Mouse (Mus musculus) heart, postnatal 25 days (tissue): ENCODE measurements around the gene Scd2. TPM values are rescaled to one million over a fixed set of nuclear protein-coding genes. Genes with fewer than 3 reads are reported as not detected.
A peak's percentile ranks its signal among the peaks of the same experiment; 100 is the strongest.

Experiments used
- DNase-seq: peaks from one replicate; pipeline ENCODE4 v3.0.0; 2022; ENCODE audit warnings: low spot score
- intact Hi-C: fragments of 180-260 bp; cut with DNase I; formaldehyde crosslinking; loops from one replicate; pipeline ENCODE4 v1.15.1; 2025
- total RNA-seq, 2 experiments: library from RNA; stranded (reverse); gene quantifications; 2 replicates each; pipeline ENCODE4 v1.2.3; 2021

The Scd2 gene
- total RNA-seq, 2 experiments from 2014 or later = 12.5 to 13.1 TPM

GRCm38 (mm10) chr19:44293769-44294551, 486 bp downstream of the Scd2 start:
- intact Hi-C loops = loop anchor here (2.0 to 10.0 kb wide), 2 partner anchors 99 to 129 kb away; no protein-coding TSS in a partner anchor
- peak; percentile 81 for DNase-seq

- intact Hi-C loops = loop anchor here (1.0 to 10.0 kb wide), 3 partner anchors 49 to 130 kb away; no protein-coding TSS in a partner anchor
- peak; percentile 65 for DNase-seq
Observed at GRCm38 (mm10) chr19:44294588-44295041, 1.1 kb downstream of the Scd2 start.

- intact Hi-C loops = loop anchor here (1.0 to 10.0 kb wide), 3 partner anchors 50 to 130 kb away; no protein-coding TSS in a partner anchor
- DNase-seq = no peak
Observed at GRCm38 (mm10) chr19:44295251-44295650, 1.8 kb downstream of the Scd2 start.

GRCm38 (mm10) chr19:44295741-44296140, 2.3 kb downstream of the Scd2 start:
- DNase-seq = peak; percentile 67
- intact Hi-C loops = loop anchor here (1.0 to 10.0 kb wide), 3 partner anchors 50 to 131 kb away; no protein-coding TSS in a partner anchor

DNA sequence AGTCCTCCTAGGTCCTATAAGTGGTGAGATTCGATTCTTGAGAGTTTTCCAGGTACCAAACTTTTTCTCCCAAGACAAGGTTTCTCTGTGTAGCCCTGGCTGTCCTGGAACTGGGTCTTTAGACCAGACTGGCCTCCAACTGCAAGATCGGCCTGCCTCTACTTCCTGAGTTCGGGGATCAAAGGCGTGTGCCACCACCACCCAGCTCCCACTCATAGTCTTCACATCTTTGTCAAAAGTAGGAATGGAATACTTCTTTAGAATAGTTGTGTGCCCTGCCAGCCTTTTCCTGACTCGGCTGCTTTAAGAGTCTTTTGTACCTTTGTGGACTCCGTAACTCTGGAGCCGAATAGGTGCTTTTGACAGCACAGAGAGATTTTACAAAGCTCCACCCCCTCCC, 2.7 kb downstream of the Scd2 start:
- no peak for DNase-seq
- intact Hi-C loops = loop anchor here (10.0 kb wide), 1 partner anchor 131 kb away; no protein-coding TSS in a partner anchor

- intact Hi-C loops = loop anchor here (10.0 kb wide), 1 partner anchor 132 kb away; no protein-coding TSS in a partner anchor
- DNase-seq = no peak
Observed at GRCm38 (mm10) chr19:44297068-44297760, 3.7 kb downstream of the Scd2 start.

GRCm38 (mm10) chr19:44297862-44298261, 4.4 kb downstream of the Scd2 start:
- intact Hi-C loops = loop anchor here (10.0 kb wide), 1 partner anchor 133 kb away; no protein-coding TSS in a partner anchor
- no peak for DNase-seq

GRCm38 (mm10) chr19:44299078-44299477, 5.6 kb downstream of the Scd2 start:
- intact Hi-C loops = loop anchor here (10.0 kb wide), 1 partner anchor 134 kb away; no protein-coding TSS in a partner anchor
- DNase-seq = no peak

- DNase-seq = no peak
- intact Hi-C loops = loop anchor here (10.0 kb wide), 1 partner anchor 135 kb away; no protein-coding TSS in a partner anchor
Observed at GRCm38 (mm10) chr19:44299902-44300301, 6.4 kb downstream of the Scd2 start.

DNA sequence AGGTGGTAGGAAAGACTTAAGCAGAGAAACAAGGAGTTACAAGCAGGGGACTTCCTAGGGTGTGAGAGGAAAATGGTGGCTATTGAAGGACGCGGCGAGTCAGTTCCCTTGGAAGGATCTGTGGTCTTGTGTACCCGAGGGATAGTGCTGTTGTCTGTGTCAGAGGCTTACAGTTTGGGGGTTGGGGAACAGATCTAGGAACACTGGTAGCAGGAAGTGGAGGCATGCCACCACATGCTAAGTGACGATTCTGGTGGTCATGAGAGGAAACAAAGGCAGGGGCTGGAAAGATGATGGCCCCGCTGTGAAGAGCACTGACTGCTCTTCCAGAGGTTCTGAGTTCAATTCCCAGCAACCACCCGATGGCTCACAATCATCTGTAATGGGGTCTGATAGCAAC, 7.0 kb downstream of the Scd2 start:
- no peak for DNase-seq

DNA sequence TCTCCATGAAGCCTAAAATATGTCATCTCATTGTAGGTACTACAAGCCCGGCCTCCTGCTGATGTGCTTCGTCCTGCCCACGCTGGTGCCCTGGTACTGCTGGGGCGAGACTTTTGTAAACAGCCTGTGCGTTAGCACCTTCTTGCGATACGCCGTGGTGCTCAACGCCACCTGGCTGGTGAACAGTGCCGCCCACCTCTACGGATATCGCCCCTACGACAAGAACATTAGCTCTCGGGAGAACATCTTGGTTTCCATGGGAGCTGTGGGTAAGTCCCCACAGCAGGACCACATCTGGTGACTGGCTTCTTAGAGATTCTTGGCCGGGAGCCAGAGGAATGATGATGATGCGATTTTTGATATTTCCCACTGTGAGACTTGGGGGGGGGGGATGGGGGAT, 7.7 kb downstream of the Scd2 start:
- intact Hi-C loops = no loop called here
- DNase-seq = no peak

More for the DNA sequence above, 7.0 kb downstream of the Scd2 start:
- intact Hi-C loops = no loop called here

DNA sequence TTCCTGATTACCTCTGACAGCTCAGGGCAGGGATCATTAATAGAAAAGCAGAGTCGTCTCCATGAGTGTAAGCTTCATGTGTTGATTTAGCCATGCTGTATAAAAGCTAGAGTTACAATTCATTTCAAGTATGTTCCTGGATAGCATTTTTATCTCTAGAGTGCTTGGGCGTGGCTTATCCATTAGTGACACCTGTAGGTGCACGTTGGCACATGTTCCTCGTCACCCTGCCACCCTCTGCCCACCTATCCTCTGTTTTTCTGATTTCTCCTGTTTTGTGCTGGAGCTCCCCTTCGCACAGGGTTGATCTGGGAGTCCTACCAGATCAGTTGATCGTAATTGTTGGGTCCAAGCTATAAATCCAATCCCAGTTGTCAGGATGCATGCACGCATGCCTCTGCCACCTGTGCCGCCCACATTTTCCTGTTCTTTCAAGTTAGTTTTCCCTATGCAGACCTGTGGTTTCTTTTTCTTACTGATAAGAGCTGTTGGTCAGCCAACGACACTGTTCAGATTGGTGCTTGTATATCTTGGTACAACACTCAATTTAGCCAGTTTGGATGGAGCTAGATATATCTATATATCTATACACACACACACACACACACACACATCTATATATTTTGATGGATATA, 8.3 kb downstream of the Scd2 start:
- DNase-seq = no peak
- intact Hi-C loops = no loop called here

DNA sequence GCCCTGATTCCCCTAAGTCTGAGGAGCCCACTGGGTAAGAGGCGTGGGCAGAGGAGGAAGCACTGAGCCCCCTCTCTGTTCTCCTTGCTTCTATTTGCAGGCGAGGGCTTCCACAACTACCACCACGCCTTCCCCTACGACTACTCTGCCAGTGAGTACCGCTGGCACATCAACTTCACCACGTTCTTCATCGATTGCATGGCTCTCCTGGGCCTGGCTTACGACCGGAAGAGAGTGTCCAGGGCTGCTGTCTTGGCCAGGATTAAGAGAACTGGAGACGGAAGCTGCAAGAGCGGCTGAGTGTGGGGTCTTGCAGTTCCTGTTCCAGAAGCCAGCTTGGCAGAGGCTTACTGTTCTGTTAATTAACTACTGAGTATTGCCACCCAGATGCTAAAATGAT, 9.4 kb downstream of the Scd2 start:
- intact Hi-C loops = no loop called here
- DNase-seq = no peak

DNA sequence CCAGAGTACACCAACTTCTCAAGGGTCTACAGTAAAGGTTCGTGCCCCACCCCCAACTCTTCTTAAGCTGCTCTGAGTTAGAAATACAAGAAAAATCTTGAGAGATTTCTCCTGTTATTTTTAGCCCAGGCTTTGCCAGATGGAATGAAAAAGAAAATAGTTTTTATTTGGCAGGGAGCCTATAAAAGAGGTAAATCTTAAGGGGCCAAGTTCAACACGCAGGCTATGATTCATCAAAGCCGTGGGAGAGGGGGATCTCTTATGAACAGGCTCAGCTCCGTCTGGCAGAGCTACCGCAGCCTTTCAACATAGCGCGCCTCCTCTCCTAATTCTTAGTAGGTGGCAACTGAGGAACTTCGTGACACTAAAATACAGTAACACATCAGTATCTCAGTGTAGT, 10.0 kb downstream of the Scd2 start:
- intact Hi-C loops = no loop called here
- no peak for DNase-seq

DNA sequence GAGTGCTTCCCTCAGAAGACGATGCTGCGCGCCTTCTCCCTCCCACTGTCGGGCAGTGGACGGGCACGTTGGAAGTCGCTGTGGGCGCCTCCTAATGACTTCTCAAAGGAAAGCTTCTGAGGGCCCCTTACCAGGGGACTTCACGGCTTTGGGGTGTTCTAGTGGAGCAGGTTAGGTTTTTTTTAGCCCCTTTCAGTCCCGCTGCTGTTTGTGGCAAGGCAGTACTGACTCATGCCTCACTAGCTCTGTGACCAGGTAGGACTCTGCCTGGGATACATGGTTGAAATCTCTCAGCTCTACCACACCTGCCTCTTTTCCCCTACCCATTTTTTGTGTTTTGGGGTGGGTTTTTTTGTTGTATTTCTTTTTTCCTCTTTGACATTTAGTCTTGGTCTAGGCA, 10.9 kb downstream of the Scd2 start:
- no peak for DNase-seq
- intact Hi-C loops = no loop called here

GRCm38 (mm10) chr19:44304851-44305510, 11.5 kb downstream of the Scd2 start:
- intact Hi-C loops = no loop called here

GRCm38 (mm10) chr19:44305701-44306100, 12.2 kb downstream of the Scd2 start:
- intact Hi-C loops = no loop called here
- DNase-seq = no peak

More at GRCm38 (mm10) chr19:44304851-44305510, 11.5 kb downstream of the Scd2 start:
- no peak for DNase-seq

- no peak for DNase-seq
- intact Hi-C loops = no loop called here
Observed at GRCm38 (mm10) chr19:44306171-44306570, 12.7 kb downstream of the Scd2 start.

DNA sequence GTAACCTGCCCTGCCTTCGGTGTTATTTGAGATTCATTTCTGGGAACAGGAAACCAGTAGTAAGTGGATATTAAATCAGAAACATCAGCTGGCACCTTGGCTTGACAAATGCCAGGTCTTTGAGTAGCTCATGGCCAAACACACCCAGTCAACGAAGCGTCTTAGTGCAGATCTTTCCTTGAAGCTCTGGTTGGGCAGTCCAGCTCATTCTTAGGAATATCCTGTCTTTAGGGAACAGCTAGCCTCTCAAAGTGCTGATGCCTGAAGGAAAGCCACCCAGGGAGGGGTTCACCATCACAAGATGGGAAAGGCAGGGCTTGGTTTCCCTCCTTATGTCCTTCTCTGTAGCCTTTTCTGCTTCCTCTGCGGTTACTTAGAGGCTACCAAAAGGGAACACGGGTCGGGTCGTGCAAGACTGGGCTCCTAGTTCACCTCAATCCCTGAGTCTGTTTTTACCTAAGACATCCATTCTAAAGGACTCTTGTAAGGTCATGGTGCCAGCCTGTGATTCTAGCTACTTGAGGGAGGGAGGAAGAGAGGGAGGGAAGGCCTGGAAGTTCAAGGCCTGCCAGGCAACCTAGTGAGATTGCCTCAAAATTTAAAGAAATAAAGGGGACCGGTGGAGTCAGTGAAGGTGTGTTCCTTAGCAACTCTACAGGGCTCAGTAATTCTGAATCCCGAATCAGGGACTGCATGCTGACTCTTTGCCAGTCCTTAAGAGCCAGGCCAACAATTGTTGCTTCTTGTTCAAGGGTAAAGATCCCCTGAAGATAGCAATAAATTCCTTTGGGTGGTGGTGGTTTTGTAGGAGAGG, 13.8 kb downstream of the Scd2 start:
- DNase-seq = no peak
- intact Hi-C loops = no loop called here
